Comparison of ENCODE assay signal across 8 mouse cellular contexts in the genomic region with DNA sequence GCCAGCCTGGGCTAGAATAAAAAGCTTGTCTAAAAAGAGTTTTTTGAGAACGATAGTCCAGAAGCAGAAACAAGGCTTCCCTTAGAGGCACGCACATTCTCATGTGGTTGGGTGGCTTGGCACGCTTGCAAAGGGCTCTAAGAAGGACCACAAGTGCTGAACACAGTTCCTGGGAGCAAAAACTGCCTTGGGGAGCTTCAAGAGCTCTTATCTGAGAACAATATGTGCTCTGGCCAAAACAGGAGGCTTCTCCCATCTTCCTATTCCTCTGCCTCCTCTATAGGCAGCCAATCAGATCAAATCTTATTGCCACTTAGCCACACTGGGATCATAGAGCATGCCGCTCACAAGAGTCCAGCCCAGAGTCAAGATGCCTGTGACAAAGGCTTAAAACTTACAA. TPM values are rescaled to one million over a fixed set of nuclear protein-coding genes. Genes with fewer than 3 reads are reported as not detected.
DNase-seq lines count a peak whose midpoint lies in the region; ATAC-seq lines count a peak whose summit lies in the region.

No protein-coding gene starts in this region.

- H3K27me3 ChIP-seq in neural tube, embryonic 13.5 days: no peaks in the 10 kb centered on the region
- H3K27me3 ChIP-seq in heart, embryonic 12.5 days (replicated peaks): no peaks in the 10 kb centered on the region
- no peaks in the 10 kb centered on the region for H3K27me3 ChIP-seq in liver, embryonic 15.5 days
- H3K27me3 ChIP-seq in stomach, embryonic 16.5 days (ENCODE audit: control insufficient read depth, insufficient read depth, low read length): no peaks in the 10 kb centered on the region

- no peak for DNase-seq in neural tube, embryonic 10.5 days (ENCODE audit: extremely low spot score, low spot score)
- no peak for DNase-seq in layer of hippocampus, postnatal 25 days (ENCODE audit: extremely low spot score in 1 of 2, low spot score in 1 of 2)
- DNase-seq in urinary bladder, adult 18-20 months (ENCODE audit: low spot score in 2 of 2): no peak
- no peak for DNase-seq in right cerebral cortex, postnatal 10 days (ENCODE audit: low spot score in 2 of 2)

- H3K4me2 ChIP-seq in neural tube, embryonic 13.5 days: no peak overlapping the region
- H3K4me2 ChIP-seq in heart, embryonic 12.5 days: peak overlapping the region; percentile 34
- H3K4me2 ChIP-seq in liver, embryonic 15.5 days: no peak overlapping the region
- H3K4me2 ChIP-seq in stomach, embryonic 16.5 days (ENCODE audit: low read depth, low read length): no peak overlapping the region

- H3K9ac ChIP-seq in neural tube, embryonic 13.5 days: no peak overlapping the region
- H3K9ac ChIP-seq in heart, embryonic 12.5 days: peak overlapping the region; percentile 67
- H3K9ac ChIP-seq in liver, embryonic 15.5 days: no peak overlapping the region
- H3K9ac ChIP-seq in stomach, embryonic 16.5 days (ENCODE audit: low read length): peak overlapping the region; percentile 49; the same call in 1 of the 2 replicates

- ATAC-seq in neural tube, embryonic 13.5 days (ENCODE audit: low read depth): no peak
- ATAC-seq in heart, embryonic 12.5 days (ENCODE audit: insufficient number of reproducible peaks, low FRiP score): no peak
- peak; percentile 29; the same call in 1 of the 2 replicates for ATAC-seq in liver, embryonic 15.5 days (ENCODE audit: insufficient read depth)
- ATAC-seq in stomach, embryonic 16.5 days (ENCODE audit: insufficient read depth, low FRiP score): no peak

- no peak overlapping the region for H3K4me3 ChIP-seq in neural tube, embryonic 13.5 days
- H3K4me3 ChIP-seq in heart, embryonic 12.5 days: no peak overlapping the region
- H3K4me3 ChIP-seq in liver, embryonic 15.5 days (replicated peaks): no peak overlapping the region
- H3K4me3 ChIP-seq in stomach, embryonic 16.5 days (replicated peaks; ENCODE audit: low read length): no peak overlapping the region

- 80% methylated on average over 4 of the region's 4 CpGs for WGBS in neural tube, embryonic 13.5 days
- WGBS in heart, embryonic 12.5 days: 43% methylated on average over 4 of the region's 4 CpGs
- 60% methylated on average over 4 of the region's 4 CpGs for WGBS in liver, embryonic 15.5 days (ENCODE audit: insufficient replicate concordance)
- WGBS in stomach, embryonic 16.5 days: 64% methylated on average over 4 of the region's 4 CpGs

- peaks cover 45% of the 10 kb centered on the region for H3K4me1 ChIP-seq in neural tube, embryonic 13.5 days (replicated peaks)
- H3K4me1 ChIP-seq in heart, embryonic 12.5 days (replicated peaks): peaks cover 71% of the 10 kb centered on the region
- peaks cover 50% of the 10 kb centered on the region for H3K4me1 ChIP-seq in liver, embryonic 15.5 days (replicated peaks)
- peaks cover 37% of the 10 kb centered on the region for H3K4me1 ChIP-seq in stomach, embryonic 16.5 days (ENCODE audit: control insufficient read depth, insufficient read depth, low read length)

- no peaks in the 10 kb centered on the region for H3K36me3 ChIP-seq in neural tube, embryonic 13.5 days
- H3K36me3 ChIP-seq in heart, embryonic 12.5 days: peaks cover 8% of the 10 kb centered on the region
- H3K36me3 ChIP-seq in liver, embryonic 15.5 days (replicated peaks): peaks cover 30% of the 10 kb centered on the region
- peaks cover under 1% of the 10 kb centered on the region; the same call in 1 of the 2 replicates for H3K36me3 ChIP-seq in stomach, embryonic 16.5 days (ENCODE audit: control insufficient read depth, insufficient read depth, low read length)

- H3K27ac ChIP-seq in neural tube, embryonic 13.5 days (replicated peaks): peak overlapping the region; percentile 64
- H3K27ac ChIP-seq in heart, embryonic 12.5 days (ENCODE audit: poor library complexity, severe bottlenecking): peak overlapping the region; percentile 99
- H3K27ac ChIP-seq in liver, embryonic 15.5 days (replicated peaks): peak overlapping the region; percentile 63
- H3K27ac ChIP-seq in stomach, embryonic 16.5 days (ENCODE audit: low read length): peak overlapping the region; percentile 93

- no peaks in the 10 kb centered on the region for H3K9me3 ChIP-seq in neural tube, embryonic 13.5 days
- H3K9me3 ChIP-seq in heart, embryonic 12.5 days (replicated peaks): no peaks in the 10 kb centered on the region
- H3K9me3 ChIP-seq in liver, embryonic 15.5 days (replicated peaks): 0 out of 2 replicates have a peak, but pooled peaks cover 2% of the 10 kb centered on the region
- peaks cover 3% of the 10 kb centered on the region; the same call in 1 of the 2 replicates for H3K9me3 ChIP-seq in stomach, embryonic 16.5 days (replicated peaks; ENCODE audit: control insufficient read depth, low read length)

RNA-seq across cellular contexts. Expression of a gene that starts 18.3 kb away (rescaled TPM):
- polyA plus RNA-seq in neural tube, embryonic 13.5 days (2015; fragmentation: Nextera tagmentation; extraction: Ambion mirVana): 76.3 and 84.4 TPM in 2 replicates
- polyA plus RNA-seq in heart, embryonic 12.5 days (2016; fragmentation: Nextera tagmentation; extraction: Ambion mirVana): 291 and 300 TPM in 2 replicates
- 110 and 120 TPM in 2 replicates for polyA plus RNA-seq in liver, embryonic 15.5 days (2015; fragmentation: Nextera tagmentation; extraction: Ambion mirVana)
- 136 and 141 TPM in 2 replicates for polyA plus RNA-seq in stomach, embryonic 16.5 days (2015; fragmentation: Nextera tagmentation; extraction: Ambion mirVana)
- total RNA-seq in layer of hippocampus, postnatal 25 days (2021): 10 to 100 TPM; 36.9 to 38.9 TPM

Comparison
In these comparisons a context has a peak if more than half of its experiments do, and no peak if none do; other contexts are left out.
1. H3K9ac ChIP-seq: peak in heart, embryonic 12.5 days (single experiment) and stomach, embryonic 16.5 days (single experiment); none in neural tube, embryonic 13.5 days (single experiment) and liver, embryonic 15.5 days (single experiment).
2. Peak in every context shown above with its lines, with median percentiles within 50 percentile points of each other: H3K27ac ChIP-seq.